Mouse (Mus musculus): ENCODE measurements around the gene Nbeal1. TPM values are rescaled to one million over a fixed set of nuclear protein-coding genes. Genes with fewer than 3 reads are reported as not detected.
"Not testable (repeated sequence)": the region's sequence is repeated elsewhere in the genome, so short reads cannot be mapped to it uniquely, and the experiment has no call there.

Nbeal1 gene
- 4.6 and 5.1 TPM in 2 replicates for polyA plus RNA-seq (2012; rRNA removed)

- DNase-seq (ENCODE audit: low read depth): peak; percentile 42
These were observed at the start of gene Nbeal1 for GRCm38 (mm10) chr1:60179932-60180783. TSS of gene Nbeal1 (plus strand) at chr1:60180599.

GRCm38 (mm10) chr1:60137346-60137745 is 43.1 kb upstream of the Nbeal1 start:
- DNase-seq (ENCODE audit: low read depth): no peak

GRCm38 (mm10) chr1:60152700-60153099 is 27.7 kb upstream of the Nbeal1 start:
- DNase-seq (ENCODE audit: low read depth): no peak

- no peak for DNase-seq (ENCODE audit: low read depth)
These were observed 23.7 kb upstream of the Nbeal1 start for GRCm38 (mm10) chr1:60156651-60157050.

DNA sequence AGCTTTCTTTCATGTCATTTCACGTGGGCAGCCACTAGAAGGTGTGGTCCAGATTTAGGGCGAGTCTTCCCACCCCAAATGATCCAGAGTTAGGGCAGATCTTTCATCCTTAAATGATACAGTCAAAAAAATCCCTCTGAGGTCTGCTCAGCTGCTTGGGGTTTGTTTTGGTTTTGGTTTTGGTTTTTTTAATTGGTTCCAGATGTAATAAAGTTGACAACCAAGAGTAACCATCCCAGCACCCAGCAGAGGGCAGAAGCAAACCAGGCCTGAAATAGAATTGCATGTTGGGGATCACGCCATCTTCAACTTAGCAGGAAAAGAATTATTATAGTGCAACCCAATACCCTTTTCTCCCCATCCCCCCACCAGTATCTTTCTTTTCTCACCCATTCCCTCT is 22.0 kb upstream of the Nbeal1 start:
- DNase-seq (ENCODE audit: low read depth): no peak

DNA sequence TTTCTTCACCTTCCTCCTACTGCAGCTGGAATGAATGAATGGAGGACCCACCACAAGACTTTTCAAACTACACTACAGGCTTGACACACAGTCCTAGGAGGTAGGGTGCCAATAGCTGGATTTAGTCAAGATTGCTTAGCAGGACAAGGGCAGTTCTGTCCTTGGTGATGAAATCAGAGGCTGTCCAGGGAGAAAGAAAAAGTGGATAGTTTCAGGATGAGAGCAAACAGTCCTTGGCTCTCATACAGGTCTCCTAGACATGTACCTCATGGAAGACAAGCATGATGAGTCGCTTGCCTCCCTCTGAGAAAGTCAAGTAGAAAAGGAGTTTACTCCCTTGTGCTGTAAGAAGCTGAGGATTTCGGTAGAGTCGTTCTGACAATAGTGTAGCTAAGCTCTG is 16.7 kb upstream of the Nbeal1 start:
- DNase-seq (ENCODE audit: low read depth): no peak

DNA sequence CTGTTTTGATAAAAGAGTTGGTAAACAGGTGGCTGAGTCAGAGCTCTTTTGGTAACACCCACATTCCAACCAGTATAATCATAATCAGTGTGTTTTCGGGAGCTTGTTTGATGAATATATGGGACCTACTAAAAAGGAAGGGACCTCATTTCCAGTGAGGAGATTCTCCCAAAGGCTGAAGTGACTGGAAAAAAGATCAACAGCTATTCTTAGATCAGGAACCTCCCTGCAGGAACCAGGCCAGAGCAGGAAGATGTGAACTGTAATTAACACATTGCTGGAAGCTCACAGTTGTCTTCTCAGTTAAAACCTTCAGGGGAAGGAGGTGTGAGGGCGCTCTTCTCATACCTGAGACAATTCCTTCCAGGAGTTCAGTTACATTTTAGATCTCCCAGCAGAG is 10.8 kb upstream of the Nbeal1 start:
- DNase-seq (ENCODE audit: low read depth): no peak

- no peak for DNase-seq (ENCODE audit: low read depth)
These were observed 10.1 kb upstream of the Nbeal1 start for GRCm38 (mm10) chr1:60170251-60170650.

DNA sequence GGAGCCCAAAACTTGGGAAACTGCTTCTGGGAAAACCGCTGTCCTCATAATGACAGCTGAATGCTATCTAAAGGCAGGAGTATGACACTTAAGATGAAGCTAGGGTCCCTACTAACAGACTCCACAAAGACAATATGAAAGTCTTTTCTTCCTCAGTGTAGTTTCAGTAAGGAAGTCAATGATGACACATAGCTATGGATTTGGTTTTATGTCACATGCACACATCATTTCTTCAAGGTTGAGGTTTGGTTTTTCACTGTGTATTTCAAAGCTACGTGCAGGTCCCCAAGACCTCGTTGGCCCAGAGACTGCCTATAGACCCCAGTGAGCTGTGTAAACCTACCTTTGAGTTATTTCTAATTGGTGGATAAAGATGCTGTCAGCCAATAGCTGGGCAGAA is 7.3 kb upstream of the Nbeal1 start:
- no peak for DNase-seq (ENCODE audit: low read depth)

DNA sequence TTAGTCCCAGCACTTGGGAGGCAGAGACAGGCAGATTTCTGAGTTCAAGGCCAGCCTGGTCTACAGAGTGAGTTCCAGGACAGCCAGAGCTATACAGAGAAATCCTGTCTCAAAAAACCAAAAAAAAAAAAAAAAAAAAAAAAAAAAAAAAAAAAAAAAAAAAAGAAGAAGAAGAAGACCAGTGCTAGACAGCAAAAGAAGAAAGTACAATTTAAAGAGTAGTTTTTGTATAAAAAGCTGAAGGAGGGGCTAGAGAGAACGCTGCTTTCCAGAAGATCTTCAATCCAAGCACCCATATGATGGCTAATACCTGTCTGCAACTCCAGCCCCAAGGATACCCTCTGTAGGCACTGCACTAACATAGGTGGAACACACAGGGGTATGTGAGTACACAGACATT is 2.6 kb upstream of the Nbeal1 start:
- not testable (repeated sequence) for DNase-seq (ENCODE audit: low read depth)

DNA sequence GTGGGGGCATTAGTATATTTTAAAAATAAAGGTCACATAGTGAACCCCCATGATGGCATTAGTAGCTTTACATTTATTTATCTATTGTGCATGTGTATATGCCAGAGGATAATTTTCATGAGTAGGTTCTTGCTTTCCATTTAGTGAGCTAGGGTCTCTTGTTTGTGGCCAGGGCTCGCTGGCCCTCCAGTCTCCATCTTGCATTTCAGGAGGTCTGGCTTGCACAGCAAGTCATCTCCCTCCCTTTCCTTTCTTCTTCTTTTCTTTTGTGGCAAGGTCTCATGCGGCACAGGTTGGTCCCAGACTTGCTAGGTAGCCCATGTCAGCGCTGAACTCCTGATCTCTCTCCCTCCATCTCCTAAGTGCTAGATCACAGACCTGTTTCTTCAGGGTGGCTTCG is 1.0 kb upstream of the Nbeal1 start:
- DNase-seq (ENCODE audit: low read depth): no peak

DNA sequence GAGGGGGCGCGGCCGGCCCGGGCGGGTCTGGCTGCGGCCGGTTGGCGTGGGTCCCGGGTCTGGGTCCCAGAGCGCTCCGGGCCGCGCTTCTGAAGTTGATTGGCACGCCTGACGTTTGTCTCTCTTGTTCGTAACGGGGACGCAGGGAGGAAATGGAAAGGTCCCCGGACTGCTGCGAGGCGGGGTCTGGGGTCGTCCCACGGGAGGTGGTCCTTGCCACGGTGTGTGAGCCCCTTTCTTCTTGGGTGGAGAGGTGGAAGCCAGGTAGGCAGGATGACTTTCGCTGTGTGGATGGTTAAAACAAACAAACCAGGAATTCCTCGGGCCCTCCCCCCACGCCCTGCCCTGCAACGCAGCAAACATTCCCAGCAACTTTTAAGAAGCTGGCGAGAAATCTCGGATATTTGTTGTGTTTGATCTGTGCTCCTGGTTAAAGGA is 404 bp downstream of the Nbeal1 start:
- no peak for DNase-seq (ENCODE audit: low read depth)

GRCm38 (mm10) chr1:60188454-60188853 is 8.1 kb downstream of the Nbeal1 start:
- no peak for DNase-seq (ENCODE audit: low read depth)

- DNase-seq (ENCODE audit: low read depth): no peak
These were observed 16.4 kb downstream of the Nbeal1 start for GRCm38 (mm10) chr1:60196813-60197212.

- peak; percentile 77 for DNase-seq (ENCODE audit: low read depth)
These were observed 18.6 kb downstream of the Nbeal1 start for GRCm38 (mm10) chr1:60199006-60199405.

DNA sequence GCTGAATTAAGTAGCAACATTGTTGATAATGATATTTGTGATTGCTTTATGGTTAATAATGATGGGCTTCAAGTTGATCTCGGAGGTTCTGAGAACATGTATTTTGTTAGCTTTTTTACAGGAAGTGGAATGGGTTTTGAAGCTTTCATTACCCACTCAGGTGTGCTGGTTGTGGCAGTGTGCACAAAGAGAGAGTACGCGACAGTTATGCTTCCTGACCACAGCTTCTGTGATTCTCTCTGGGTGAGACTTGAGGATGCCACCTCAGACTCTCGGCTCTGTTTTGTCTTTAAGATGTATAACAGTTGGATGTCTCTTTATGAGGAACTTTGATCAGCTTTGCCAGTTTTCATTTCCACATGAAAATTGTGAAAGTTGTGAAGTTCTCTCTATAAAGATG is 55.9 kb downstream of the Nbeal1 start:
- DNase-seq (ENCODE audit: low read depth): no peak

DNA sequence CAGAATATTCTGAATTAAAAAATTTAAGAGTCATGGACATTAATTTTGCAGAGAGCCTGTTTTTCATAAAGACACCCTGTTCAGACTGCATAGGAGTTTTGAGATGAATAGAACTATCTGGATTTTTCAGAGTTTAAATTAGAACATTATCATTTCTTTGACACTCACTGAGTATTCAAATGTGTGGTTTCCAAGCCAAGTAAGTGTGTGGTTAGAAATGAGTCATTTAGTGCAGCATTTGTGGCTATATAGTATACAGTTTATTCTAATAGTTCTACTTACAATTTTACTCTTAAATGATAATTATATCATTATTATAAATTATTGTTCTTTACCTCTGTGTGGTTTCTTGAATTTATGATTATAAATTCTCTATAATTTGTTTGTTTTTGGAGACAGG is 60.0 kb downstream of the Nbeal1 start:
- DNase-seq (ENCODE audit: low read depth): no peak

DNA sequence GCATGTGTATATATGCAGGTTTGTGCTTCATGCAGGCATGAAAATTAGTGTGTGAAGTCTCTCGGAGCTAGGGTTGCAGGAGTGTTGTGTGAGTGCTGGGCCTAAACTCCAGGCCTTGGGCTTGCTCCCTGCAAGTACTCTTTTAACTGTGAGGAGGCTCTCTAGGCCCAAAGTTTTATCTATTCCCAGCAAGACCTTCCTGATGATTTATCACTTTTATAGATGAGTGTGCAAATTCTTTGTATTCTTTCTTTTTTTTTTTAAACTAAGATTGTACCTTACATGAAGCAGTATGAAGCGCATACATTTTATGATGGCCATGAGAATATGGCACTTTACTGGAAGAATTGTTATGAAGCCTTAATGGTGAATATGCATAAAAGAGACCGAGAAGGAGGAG is 87.7 kb downstream of the Nbeal1 start:
- no peak for DNase-seq (ENCODE audit: low read depth)

DNA sequence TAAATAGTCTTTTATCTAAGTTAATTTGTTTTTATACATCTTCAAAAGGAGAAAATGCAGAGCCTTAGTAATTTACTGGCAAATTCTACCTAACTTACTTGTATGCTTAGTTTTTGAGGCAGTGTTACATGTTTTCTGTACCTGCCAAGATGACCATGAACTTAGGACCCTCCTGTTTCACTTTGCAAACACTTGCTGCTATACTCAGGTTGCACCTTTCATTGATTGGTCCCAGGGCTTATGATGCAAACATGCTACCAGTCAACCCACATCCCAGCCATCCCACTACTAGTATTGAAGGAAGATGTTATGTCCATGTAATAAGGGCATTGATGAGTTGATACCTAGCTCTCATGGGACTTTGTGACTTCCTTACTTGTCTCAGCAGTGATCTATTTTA is 88.9 kb downstream of the Nbeal1 start:
- DNase-seq (ENCODE audit: low read depth): no peak

- no peak for DNase-seq (ENCODE audit: low read depth)
These were observed 92.1 kb downstream of the Nbeal1 start for GRCm38 (mm10) chr1:60272471-60272870.

DNA sequence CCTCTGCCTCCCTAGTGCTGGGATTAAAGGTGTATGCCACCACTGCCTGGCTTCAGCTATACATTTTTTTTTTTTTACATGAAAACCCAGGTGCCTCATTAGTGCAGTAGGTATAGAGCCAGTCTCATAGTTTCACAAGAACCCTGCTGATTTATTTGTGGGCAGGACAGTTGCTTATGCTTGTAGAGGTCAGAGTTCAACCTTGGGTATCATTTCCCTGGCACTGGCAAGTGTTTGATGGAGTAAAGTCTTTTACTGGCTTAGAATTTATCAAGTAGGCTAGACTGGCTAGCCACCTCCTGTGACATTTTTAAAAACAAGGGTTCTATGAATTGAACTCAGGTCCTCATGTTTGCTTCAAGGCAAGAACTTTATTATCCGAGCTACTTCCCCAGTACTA is 113.5 kb downstream of the Nbeal1 start:
- no peak for DNase-seq (ENCODE audit: low read depth)

DNA sequence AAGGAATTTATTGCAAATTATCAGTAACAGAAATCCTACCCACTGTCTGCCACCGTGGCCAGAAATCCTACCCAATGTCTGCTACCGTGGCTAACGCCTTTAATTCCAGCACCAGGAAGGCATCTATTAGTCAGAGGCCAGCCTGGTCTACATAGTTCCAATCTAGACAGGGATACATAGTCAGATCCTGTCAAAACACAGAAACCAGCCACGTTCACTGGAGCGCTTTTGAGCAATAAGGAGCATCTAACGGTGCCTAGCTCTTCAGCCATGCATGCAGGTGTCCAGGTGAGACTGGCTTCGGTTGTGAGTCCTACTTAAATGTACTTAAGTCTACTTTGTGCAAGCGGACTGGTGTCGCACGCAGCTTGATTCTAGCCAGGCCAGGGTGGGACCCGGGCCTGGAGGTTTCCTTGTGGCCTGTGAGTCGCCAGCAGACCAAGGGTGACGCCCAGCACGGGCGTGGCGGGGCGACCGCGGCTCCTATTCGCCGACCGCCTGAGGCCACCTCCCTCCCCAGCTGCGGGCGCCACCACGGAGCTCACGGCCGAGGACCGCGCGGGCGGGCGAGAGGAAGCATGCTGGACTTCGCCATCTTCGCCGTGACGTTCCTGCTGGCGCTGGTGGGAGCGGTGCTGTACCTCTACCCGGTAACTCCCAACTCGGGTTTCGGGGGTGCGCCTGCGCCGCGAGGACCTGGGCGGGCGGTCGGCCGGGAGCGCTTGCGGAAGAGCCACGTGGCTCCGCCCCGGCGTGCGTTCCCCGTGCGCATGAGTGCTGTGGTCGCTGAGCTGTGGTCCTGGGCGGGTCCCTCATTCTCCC is 162.6 kb downstream of the Nbeal1 start, which contains the start of gene Cyp20a1:
Gene Cyp20a1, plus strand, starts transcription at position 516 of the 822 bp plus-strand sequence.
- DNase-seq (ENCODE audit: low read depth): peak; percentile 22
